Mouse (Mus musculus) erythroblast, adult 5-6 weeks (primary cell): ENCODE data around the gene Chrna4. TPM values are rescaled to one million over a fixed set of nuclear protein-coding genes. Genes with fewer than 3 reads are reported as not detected.

ENCODE experiments used
- ATAC-seq: replicated peaks from 2 replicates; pipeline ENCODE4 v1.8.0; 2016; ENCODE audit warnings: moderate number of reproducible peaks, mild to moderate bottlenecking, moderate TSS enrichment, inconsistent platforms; ENCODE audit not compliant: poor library complexity, low FRiP score, severe bottlenecking
- total RNA-seq, 2 experiments: library from RNA; stranded (forward) in 1 of 2; stranded (reverse) in 1 of 2; fragments of 150-400 nt in 1 of 2; fragments of 200-764, 138-1000 nt in 1 of 2; gene quantifications; 2 replicates each; pipeline versions ENCODE4 v1.2.3 to v1.2.4; 2015 to 2017; ENCODE audit warnings: low replicate concordance in 2 of 2

Gene Chrna4
- total RNA-seq (2015; ENCODE audit: low replicate concordance) (not detected in 2 replicates), total RNA-seq (2017; ENCODE audit: low replicate concordance) (not detected in 2 replicates)

DNA sequence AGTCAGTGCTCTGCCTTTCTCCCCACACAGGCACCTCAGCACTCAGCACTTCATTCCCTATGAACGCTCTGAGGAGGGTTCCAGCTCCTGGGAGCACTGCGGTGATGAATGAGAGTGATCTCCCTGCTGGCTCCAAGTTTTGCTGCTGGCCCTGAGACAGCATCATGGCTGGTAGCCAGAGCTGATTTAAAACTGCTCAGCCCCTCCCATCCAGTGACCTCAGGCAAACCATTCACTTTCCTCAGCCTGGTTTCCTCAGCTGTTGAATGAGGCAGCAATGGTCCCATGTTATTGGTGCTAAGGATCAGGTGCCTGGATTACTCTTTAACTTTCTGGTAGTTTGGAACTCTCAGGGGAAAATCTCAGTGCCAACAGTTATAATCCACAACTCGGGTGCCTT lies at the start of gene Chrna4:
TSS of gene Chrna4 (minus strand) at position 110 of the 400 bp plus-strand sequence.
- ATAC-seq = no peak

DNA sequence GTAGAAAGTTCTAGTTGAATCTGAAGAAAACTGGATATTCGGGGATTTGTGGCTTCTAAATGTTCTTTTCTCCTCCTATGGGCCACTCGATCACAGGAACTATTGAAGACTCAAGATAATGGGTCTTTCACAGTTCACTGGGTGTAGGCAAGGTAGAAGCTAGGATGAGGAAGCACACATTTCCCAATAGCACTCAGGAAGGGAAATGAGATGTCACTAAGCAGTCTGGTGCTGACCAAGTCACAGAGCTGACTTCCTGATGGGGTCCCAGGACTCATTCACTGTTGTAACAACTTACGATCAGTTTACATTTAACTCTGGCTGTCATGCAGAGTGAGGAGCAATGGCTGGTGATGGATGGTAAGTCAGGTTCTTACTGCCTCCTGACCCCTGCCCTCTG lies 46.8 kb upstream of the Chrna4 start:
- ATAC-seq = no peak

DNA sequence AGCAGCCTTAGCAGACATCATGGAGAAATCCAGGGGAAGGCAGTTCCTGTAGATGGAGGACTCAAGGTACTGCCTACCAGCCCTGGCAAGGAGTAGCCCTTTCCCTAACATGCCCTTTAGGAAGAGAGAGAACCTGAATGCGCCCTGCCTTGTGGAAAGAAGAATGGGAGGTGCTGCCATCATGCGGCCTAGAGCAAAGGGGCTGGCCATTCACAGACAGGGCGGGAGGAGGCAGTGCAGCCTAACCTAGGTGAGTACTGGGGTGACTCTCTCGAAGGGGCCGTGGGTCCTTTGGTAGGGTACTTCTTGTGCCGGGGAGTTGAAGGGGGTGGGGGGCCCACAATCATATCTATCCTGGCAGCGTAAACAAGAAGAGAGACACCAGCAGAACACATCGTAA lies 41.7 kb upstream of the Chrna4 start:
- no peak for ATAC-seq

DNA sequence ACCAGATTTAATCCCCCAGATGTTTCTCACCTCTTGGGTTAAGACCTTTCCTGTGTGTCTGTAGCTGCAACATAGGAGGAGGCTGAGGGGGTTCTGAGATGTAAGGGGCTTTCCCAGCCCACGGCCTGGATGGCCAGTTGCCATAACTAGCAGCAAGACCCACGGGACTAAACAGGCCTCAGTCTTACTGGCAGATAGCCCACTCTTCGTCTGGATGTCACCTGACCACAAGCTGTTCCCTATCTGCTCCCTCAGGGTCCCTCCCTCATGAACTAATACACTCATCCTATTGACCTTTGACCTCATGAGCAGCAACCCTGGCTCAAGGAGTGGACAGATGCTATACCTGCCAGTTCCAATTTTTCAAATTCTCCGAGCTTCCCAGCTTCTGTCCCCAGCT lies 40.6 kb upstream of the Chrna4 start:
- no peak for ATAC-seq

- no peak for ATAC-seq
Measured at GRCm38 (mm10) chr2:181080886-181081285, 37.5 kb upstream of the Chrna4 start.

GRCm38 (mm10) chr2:181079518-181079917 lies 36.2 kb upstream of the Chrna4 start:
- no peak for ATAC-seq

DNA sequence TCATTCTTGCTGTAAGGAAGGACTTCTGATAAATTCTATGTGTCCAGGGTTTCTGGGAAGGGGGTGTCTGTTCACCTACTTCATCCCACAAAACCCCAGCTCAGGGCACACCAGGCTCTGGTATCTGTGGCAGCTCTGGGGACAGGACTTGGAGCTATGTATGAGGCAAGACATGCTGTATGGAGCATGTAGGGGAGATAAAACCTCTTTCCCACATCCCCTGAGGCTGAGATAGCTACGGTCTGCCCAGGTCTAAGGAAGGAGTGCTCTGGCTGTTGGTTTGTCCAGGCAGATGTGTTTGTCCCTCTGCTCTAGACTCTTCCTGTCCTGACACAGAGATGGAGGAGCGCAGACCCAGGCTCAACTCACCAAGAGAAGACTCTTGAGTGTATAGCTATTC lies 35.6 kb upstream of the Chrna4 start:
- ATAC-seq = no peak

- no peak for ATAC-seq
Measured at GRCm38 (mm10) chr2:181075501-181075900, 32.2 kb upstream of the Chrna4 start.

DNA sequence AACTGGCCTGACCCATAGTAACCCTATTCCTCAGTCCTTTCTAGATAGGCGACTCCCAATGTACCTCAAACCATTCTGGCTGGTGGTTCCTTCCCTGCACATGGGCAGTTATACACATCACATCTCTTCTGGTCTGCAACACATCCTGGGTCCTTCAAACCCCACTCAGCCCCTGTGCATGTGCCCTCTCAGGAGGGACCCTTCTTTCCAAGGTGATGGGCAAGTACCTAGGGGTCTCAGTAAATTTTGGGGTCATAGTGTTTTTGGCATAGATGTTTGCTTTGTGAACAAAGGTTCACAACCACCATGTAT lies 29.0 kb upstream of the Chrna4 start:
- ATAC-seq = no peak; the same call in 1 of the 2 replicates

DNA sequence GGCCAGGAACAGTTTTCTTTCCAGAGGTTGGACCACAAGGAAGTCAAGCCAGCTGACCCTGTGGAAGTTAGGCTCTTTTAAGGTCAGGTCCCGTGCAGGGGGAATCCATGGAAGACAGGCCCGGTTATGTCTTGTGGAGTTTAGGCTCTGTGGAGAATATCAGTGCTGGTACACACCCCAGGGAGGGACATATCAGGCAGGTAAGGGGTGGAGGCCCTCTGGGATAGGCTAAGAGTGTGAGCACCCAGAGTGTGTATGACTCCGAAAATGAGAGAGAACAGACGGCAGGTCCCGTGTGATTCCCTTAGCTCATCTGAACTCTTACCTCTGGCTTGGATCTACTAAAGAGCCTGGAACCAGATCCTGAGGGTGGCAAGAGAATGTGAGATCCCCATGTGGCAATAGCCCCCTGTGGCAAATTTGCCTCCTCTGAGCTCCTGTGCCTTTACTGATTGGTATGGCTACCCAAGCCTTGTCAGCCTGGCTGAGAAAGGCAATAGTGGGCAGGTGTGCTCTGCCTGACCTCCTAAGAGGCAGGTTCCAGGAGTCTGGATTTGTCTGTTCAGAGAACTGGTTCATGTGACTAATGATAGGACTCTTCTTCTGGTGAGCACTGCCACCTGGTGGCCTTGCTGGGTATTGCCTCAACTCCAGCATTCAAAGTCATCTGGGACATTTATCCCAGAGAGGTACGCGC lies 28.5 kb upstream of the Chrna4 start:
- peak; percentile 79 for ATAC-seq

GRCm38 (mm10) chr2:181070136-181070535 lies 26.8 kb upstream of the Chrna4 start:
- no peak for ATAC-seq

DNA sequence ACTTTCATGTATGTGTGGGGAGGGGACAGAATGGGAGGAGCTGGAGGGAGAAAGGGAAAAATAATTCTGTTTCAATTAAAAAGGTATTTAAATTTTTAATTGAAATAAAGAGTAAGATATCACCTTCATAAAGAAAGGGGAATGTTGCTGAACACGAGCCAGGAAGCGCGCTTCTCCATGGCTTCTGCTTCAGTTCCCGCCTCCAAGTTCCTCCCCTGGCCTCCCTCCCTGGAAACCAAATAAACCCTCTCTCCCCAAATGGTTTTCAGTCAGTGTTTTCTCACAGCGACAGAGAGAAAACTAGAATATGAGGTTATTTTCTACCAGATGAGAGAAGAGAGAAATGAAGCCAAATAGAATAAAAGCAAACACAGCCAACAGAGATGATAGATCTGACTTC lies 25.2 kb upstream of the Chrna4 start:
- no peak for ATAC-seq

GRCm38 (mm10) chr2:181065827-181066226 lies 22.5 kb upstream of the Chrna4 start:
- no peak for ATAC-seq

DNA sequence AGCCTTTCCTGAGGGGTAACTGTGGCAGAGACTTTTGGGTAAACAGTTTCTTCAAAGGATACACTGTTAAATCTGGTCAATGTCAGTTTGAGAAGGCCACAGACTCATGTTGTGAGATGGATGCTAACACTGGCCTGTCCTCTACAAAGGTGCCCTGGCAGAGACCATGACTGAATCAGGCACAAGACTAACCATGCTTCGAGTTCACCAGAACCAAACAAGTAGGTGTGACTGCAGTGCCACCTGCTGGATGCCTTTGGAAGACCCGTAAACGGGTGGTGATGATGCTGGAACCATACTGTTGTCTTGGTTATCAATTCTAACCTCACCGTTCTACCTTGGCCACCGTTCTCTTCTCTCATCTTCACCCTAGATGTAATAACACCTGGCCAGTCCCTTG lies 16.8 kb upstream of the Chrna4 start:
- peak; percentile 67 for ATAC-seq

- ATAC-seq = no peak
Measured at GRCm38 (mm10) chr2:181058193-181058592, 14.8 kb upstream of the Chrna4 start.

GRCm38 (mm10) chr2:181057341-181057740 lies 14.0 kb upstream of the Chrna4 start:
- ATAC-seq = no peak

GRCm38 (mm10) chr2:181052171-181052570 lies 8.8 kb upstream of the Chrna4 start:
- no peak for ATAC-seq

DNA sequence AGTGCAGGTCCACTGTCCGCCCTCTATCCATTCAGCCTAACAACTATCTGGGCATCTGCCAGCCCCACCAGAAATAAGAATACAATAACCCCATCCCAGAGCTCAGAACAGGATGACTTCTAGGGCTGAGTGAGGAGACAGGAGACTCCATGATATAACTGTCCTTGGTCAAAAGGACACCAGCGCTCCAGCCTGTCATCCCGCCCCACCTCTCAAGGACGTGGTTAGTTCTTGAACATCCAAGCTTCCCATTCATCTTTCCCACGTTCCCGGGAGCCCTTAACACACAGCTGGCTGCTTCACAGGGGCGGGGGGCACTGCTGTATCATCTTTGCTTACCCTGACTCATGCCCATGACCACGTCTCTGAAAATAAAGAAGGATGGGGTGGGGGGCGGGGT lies 5.6 kb upstream of the Chrna4 start:
- no peak for ATAC-seq

DNA sequence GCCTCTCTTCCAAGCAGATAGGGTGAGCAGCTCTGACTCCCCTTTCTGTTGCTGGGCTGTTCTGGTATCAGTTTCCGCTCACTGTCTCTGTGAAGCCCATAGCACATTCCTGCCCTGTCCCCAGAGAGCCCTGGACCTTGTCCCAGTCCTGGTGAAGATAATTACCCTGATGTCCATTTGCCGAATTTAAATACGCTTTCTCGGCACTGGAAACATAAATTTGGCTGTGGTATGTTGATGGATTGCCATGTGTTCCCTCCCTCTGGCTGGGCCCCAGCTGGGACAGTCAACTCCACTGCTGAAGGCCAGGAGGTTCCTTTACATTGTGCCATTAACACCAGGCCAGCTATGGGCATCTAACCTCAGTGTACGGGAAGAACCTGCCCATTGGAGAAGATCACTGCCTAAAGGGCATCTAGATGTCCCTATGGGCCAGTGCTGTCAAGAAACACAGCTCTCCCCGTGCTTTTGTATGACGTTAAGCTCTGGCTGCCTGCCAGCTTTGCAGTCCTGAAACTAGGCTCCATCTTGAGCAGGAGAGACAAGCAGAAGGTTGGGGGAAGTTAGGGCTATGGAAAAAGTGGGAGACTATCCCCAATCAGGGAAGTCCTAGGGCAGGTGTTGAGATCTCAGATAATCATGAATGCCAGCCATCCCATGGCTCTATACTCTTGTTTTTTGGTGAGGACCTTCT lies 5.1 kb upstream of the Chrna4 start:
- no peak for ATAC-seq

DNA sequence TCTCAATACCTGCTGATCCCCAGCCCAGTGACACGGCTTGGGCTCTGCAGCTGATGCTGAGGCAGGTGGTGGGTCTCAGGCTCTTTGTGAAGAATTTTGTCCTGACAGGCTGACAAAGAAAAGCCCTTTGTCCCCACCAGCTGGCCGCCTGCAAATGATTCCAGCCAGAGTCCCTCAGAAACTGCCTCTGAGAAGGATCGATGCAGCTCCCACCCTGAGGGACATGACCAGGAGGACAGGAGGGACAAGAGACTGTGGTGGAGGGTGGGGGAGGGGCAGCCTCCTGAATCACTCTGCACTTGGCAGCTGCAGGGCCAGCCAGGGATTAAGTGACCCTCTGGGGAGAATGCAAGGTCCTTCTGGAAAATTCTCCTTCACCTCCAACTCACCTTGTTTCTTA lies 655 bp upstream of the Chrna4 start:
- no peak for ATAC-seq

- ATAC-seq = no peak
Measured at GRCm38 (mm10) chr2:181042376-181042775, 970 bp downstream of the Chrna4 start.

- ATAC-seq = no peak
Measured at GRCm38 (mm10) chr2:181041941-181042340, 1.4 kb downstream of the Chrna4 start.
